9 mouse cellular contexts compared by ENCODE assay signal in the genomic region with DNA sequence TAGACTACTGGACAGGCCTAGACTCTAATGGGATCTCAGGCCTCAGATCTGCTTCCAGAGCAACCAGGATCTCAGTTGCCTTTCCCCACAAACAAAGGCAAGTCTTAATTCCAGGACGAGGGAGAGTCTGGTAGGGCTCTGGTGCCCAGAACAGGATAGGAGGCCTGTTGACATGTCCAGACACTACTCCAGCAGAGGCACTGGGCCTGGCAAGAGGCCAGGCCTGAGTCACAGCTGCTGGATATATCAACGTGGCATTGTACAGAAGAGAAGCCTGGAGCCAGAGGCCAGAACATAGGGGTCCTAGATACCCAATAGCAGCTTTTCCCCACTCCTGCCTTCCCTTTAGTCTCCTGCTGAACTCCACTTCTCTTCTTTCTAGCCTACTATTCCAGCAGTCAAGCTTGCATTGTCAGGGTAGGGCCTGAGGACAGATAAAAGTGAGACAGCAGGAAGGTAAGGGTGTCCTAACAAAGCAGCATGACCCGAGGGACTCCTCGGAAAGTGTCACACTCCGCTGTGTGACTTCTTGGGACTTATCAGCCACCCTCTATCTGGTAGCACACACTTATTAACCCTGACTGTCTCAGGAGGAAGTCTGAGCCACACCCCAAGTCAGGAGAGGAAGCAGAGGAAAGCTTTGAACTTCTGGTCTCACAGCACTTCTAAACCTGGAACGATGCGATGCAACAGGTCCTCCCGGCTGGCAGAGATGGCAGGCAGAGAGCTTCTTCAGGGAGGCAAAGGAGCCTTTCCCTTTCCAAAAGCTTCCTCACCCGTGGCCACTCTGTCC. TPM values are rescaled to one million over a fixed set of nuclear protein-coding genes. Genes with fewer than 3 reads are reported as not detected.
DNase-seq lines count a peak whose midpoint lies in the region; ATAC-seq and TF ChIP-seq lines count a peak whose summit lies in the region.
"Had no signal": no experiment of that assay in that cellular context is flagged by ENCODE, and none has a peak within 500 bp of the region (broad histone marks: within the 10 kb centered on the region; RNA-seq: fewer than 3 reads in every experiment).

No protein-coding gene starts in this region.

- H3K4me3 ChIP-seq in forebrain, postnatal 0 days (ENCODE audit: low read depth, low read length): no peak overlapping the region
- no peak overlapping the region for H3K4me3 ChIP-seq in forebrain, embryonic 11.5 days (ENCODE audit: low read depth, low read length)
- no peak overlapping the region for H3K4me3 ChIP-seq in C2C12 (ENCODE audit: insufficient read depth, poor library complexity, severe bottlenecking)
- no peak overlapping the region for H3K4me3 ChIP-seq in heart, embryonic 16.5 days (ENCODE audit: low read length)
- H3K4me3 ChIP-seq in limb, embryonic 15.5 days: no peak overlapping the region

- H3K27ac ChIP-seq in forebrain, postnatal 0 days (ENCODE audit: low read depth, low read length): no peak overlapping the region
- H3K27ac ChIP-seq in forebrain, embryonic 11.5 days (ENCODE audit: low read depth, low read length): no peak overlapping the region
- peak overlapping the region; percentile 97 for H3K27ac ChIP-seq in heart, embryonic 16.5 days (ENCODE audit: low read length)
- H3K27ac ChIP-seq in limb, embryonic 15.5 days: peak overlapping the region; percentile 95

- H3K9ac ChIP-seq in forebrain, postnatal 0 days: no peak overlapping the region
- no peak overlapping the region for H3K9ac ChIP-seq in forebrain, embryonic 11.5 days (ENCODE audit: low read length)
- H3K9ac ChIP-seq in heart, embryonic 16.5 days (ENCODE audit: low read length): peak overlapping the region; percentile 62
- peak overlapping the region; percentile 18; the same call in 1 of the 2 replicates for H3K9ac ChIP-seq in limb, embryonic 15.5 days

- peak overlapping the region; percentile 68 for H3ac ChIP-seq in C2C12 (ENCODE audit: control insufficient read depth, insufficient read length, low read depth)

- H3K4me1 ChIP-seq in forebrain, postnatal 0 days (ENCODE audit: insufficient read depth): peaks cover 12% of the 10 kb centered on the region
- peaks cover 9% of the 10 kb centered on the region for H3K4me1 ChIP-seq in forebrain, embryonic 11.5 days (replicated peaks; ENCODE audit: control insufficient read depth, insufficient read depth, low read length)
- peaks cover 63% of the 10 kb centered on the region for H3K4me1 ChIP-seq in heart, embryonic 16.5 days (ENCODE audit: control insufficient read depth, insufficient read depth, low read length)
- peaks cover 76% of the 10 kb centered on the region for H3K4me1 ChIP-seq in limb, embryonic 15.5 days

- peaks cover 90% of the 10 kb centered on the region for H3K79me2 ChIP-seq in C2C12 (ENCODE audit: control insufficient read depth, insufficient read depth)

- no peaks in the 10 kb centered on the region for H3K27me3 ChIP-seq in forebrain, postnatal 0 days (ENCODE audit: insufficient read depth, low read length)
- no peaks in the 10 kb centered on the region for H3K27me3 ChIP-seq in forebrain, embryonic 11.5 days (ENCODE audit: control insufficient read depth, insufficient read depth, low read length)
- H3K27me3 ChIP-seq in C2C12 (ENCODE audit: control insufficient read depth, insufficient read depth, insufficient read length): no peaks in the 10 kb centered on the region
- H3K27me3 ChIP-seq in heart, embryonic 16.5 days (ENCODE audit: control insufficient read depth, insufficient read depth, low read length): no peaks in the 10 kb centered on the region
- no peaks in the 10 kb centered on the region for H3K27me3 ChIP-seq in limb, embryonic 15.5 days

- ATAC-seq in forebrain, postnatal 0 days: peak; percentile 55
- ATAC-seq in forebrain, embryonic 11.5 days (replicated peaks; ENCODE audit: low FRiP score): no peak
- peak; percentile 12; the same call in 1 of the 2 replicates for ATAC-seq in common myeloid progenitor, adult 5-6 weeks (replicated peaks; ENCODE audit: low read depth, poor library complexity, severe bottlenecking)
- peak; percentile 41 for ATAC-seq in heart, embryonic 16.5 days (replicated peaks; ENCODE audit: extremely low read depth, insufficient read depth, low FRiP score)
- no peak for ATAC-seq in limb, embryonic 15.5 days (ENCODE audit: insufficient number of reproducible peaks, low FRiP score, low TSS enrichment, low read depth)

- no peak overlapping the region for H3K4me2 ChIP-seq in forebrain, postnatal 0 days (ENCODE audit: low read depth)
- no peak overlapping the region for H3K4me2 ChIP-seq in forebrain, embryonic 11.5 days (ENCODE audit: low read depth, low read length, severe bottlenecking)
- H3K4me2 ChIP-seq in heart, embryonic 16.5 days (ENCODE audit: low read depth, low read length): peak overlapping the region; percentile 23
- H3K4me2 ChIP-seq in limb, embryonic 15.5 days: peak overlapping the region; percentile 15; the same call in 1 of the 2 replicates

- no peaks in the 10 kb centered on the region for H3K9me3 ChIP-seq in forebrain, postnatal 0 days (ENCODE audit: low read length)
- H3K9me3 ChIP-seq in forebrain, embryonic 11.5 days (ENCODE audit: control insufficient read depth, low read length): no peaks in the 10 kb centered on the region
- no peaks in the 10 kb centered on the region for H3K9me3 ChIP-seq in heart, embryonic 16.5 days (replicated peaks; ENCODE audit: control insufficient read depth, low read length)
- H3K9me3 ChIP-seq in limb, embryonic 15.5 days: no peaks in the 10 kb centered on the region

- DNase-seq in forebrain, postnatal 0 days: no peak
- DNase-seq in forebrain, embryonic 11.5 days (ENCODE audit: low spot score): no peak
- peak; percentile 93 for DNase-seq in skeletal muscle tissue, adult 2 months (ENCODE audit: low read depth, low spot score)
- no peak for DNase-seq in thymus, postnatal 4 days

- no peak for TF ChIP-seq CTCF in forebrain, postnatal 0 days (IDR thresholded peaks at IDR 0.05; ENCODE audit: low read depth)
- no peak for TF ChIP-seq CTCF in C2C12 (IDR thresholded peaks at IDR 0.05; ENCODE audit: control insufficient read depth, insufficient read depth, insufficient read length)

- H3K79me3 ChIP-seq in C2C12 (ENCODE audit: low read depth): peaks cover 74% of the 10 kb centered on the region

- WGBS in forebrain, postnatal 0 days: 59% methylated on average over 9 of the region's 9 CpGs
- WGBS in forebrain, embryonic 11.5 days: 75% methylated on average over 9 of the region's 9 CpGs
- 25% methylated on average over 9 of the region's 9 CpGs for WGBS in heart, embryonic 16.5 days
- 46% methylated on average over 9 of the region's 9 CpGs for WGBS in limb, embryonic 15.5 days

- H3K36me3 ChIP-seq in forebrain, postnatal 0 days (ENCODE audit: insufficient read depth): no peaks in the 10 kb centered on the region
- H3K36me3 ChIP-seq in forebrain, embryonic 11.5 days (ENCODE audit: control insufficient read depth, insufficient read depth, low read length): no peaks in the 10 kb centered on the region
- peaks cover 74% of the 10 kb centered on the region for H3K36me3 ChIP-seq in C2C12 (ENCODE audit: control insufficient read depth, insufficient read depth)
- H3K36me3 ChIP-seq in heart, embryonic 16.5 days (ENCODE audit: control insufficient read depth, insufficient read depth): no peaks in the 10 kb centered on the region
- peaks cover 33% of the 10 kb centered on the region for H3K36me3 ChIP-seq in limb, embryonic 15.5 days

RNA-seq across cellular contexts. Expression of gene Lmna, which starts 14.7 kb away (rescaled TPM):
- total RNA-seq in forebrain, postnatal 0 days (2014; rRNA removed): 49.4 and 71.3 TPM in 2 replicates
- 51.4 and 52.9 TPM in 2 replicates for polyA plus RNA-seq in forebrain, postnatal 0 days (2015; fragmentation: Nextera tagmentation; extraction: Ambion mirVana)
- 19.4 and 20.4 TPM in 2 replicates for polyA plus RNA-seq in forebrain, embryonic 11.5 days (2014; fragmentation: Nextera tagmentation; extraction: Ambion mirVana)
- polyA plus RNA-seq in C2C12 (2012; fragmentation: generic; extraction: Trizol): 1,441 TPM
- total RNA-seq in common myeloid progenitor, adult 5-6 weeks (2017): 19.3 and 25.6 TPM in 2 replicates
- 127 and 129 TPM in 2 replicates for polyA plus RNA-seq in heart, embryonic 16.5 days (2015; fragmentation: Nextera tagmentation; extraction: Ambion mirVana)
- 635 and 751 TPM in 2 replicates for polyA plus RNA-seq in limb, embryonic 15.5 days (2015; fragmentation: Nextera tagmentation; extraction: Ambion mirVana)

RNA-seq across cellular contexts. Expression of gene Sema4a, which starts 34.0 kb away (rescaled TPM):
- 31.5 and 33.0 TPM in 2 replicates for total RNA-seq in forebrain, postnatal 0 days (2014; rRNA removed)
- polyA plus RNA-seq in forebrain, postnatal 0 days (2015; fragmentation: Nextera tagmentation; extraction: Ambion mirVana): 19.1 and 25.8 TPM in 2 replicates
- 9.3 and 10.3 TPM in 2 replicates for polyA plus RNA-seq in forebrain, embryonic 11.5 days (2014; fragmentation: Nextera tagmentation; extraction: Ambion mirVana)
- polyA plus RNA-seq in C2C12 (2012; fragmentation: generic; extraction: Trizol): 0.69 TPM
- 2.5 and 4.7 TPM in 2 replicates for total RNA-seq in common myeloid progenitor, adult 5-6 weeks (2017)
- polyA plus RNA-seq in heart, embryonic 16.5 days (2015; fragmentation: Nextera tagmentation; extraction: Ambion mirVana): 3.0 and 3.7 TPM in 2 replicates
- polyA plus RNA-seq in limb, embryonic 15.5 days (2015; fragmentation: Nextera tagmentation; extraction: Ambion mirVana): 23.1 and 24.5 TPM in 2 replicates

RNA-seq across cellular contexts. Expression of gene Mex3a, which starts 37.2 kb away (rescaled TPM):
- 64.5 and 71.9 TPM in 2 replicates for total RNA-seq in forebrain, postnatal 0 days (2014; rRNA removed)
- 16.2 and 20.5 TPM in 2 replicates for polyA plus RNA-seq in forebrain, postnatal 0 days (2015; fragmentation: Nextera tagmentation; extraction: Ambion mirVana)
- polyA plus RNA-seq in forebrain, embryonic 11.5 days (2014; fragmentation: Nextera tagmentation; extraction: Ambion mirVana): 44.4 and 46.2 TPM in 2 replicates
- polyA plus RNA-seq in C2C12 (2012; fragmentation: generic; extraction: Trizol): 14.9 TPM
- 7.2 and 9.6 TPM in 2 replicates for total RNA-seq in common myeloid progenitor, adult 5-6 weeks (2017)
- 5.3 and 5.7 TPM in 2 replicates for polyA plus RNA-seq in heart, embryonic 16.5 days (2015; fragmentation: Nextera tagmentation; extraction: Ambion mirVana)
- polyA plus RNA-seq in limb, embryonic 15.5 days (2015; fragmentation: Nextera tagmentation; extraction: Ambion mirVana): 17.6 and 21.0 TPM in 2 replicates

RNA-seq across cellular contexts. Expression of gene Rab25, which starts 53.1 kb away (rescaled TPM):
- total RNA-seq in forebrain, postnatal 0 days (2014; rRNA removed): not detected in 2 replicates
- 0.33 TPM in 1 of 2 replicates, not detected in the other for polyA plus RNA-seq in forebrain, postnatal 0 days (2015; fragmentation: Nextera tagmentation; extraction: Ambion mirVana)
- polyA plus RNA-seq in forebrain, embryonic 11.5 days (2014; fragmentation: Nextera tagmentation; extraction: Ambion mirVana): 0.43 and 1.1 TPM in 2 replicates
- polyA plus RNA-seq in C2C12 (2012; fragmentation: generic; extraction: Trizol): 0.07 TPM
- total RNA-seq in common myeloid progenitor, adult 5-6 weeks (2017): not detected in 2 replicates
- polyA plus RNA-seq in heart, embryonic 16.5 days (2015; fragmentation: Nextera tagmentation; extraction: Ambion mirVana): 2.2 and 5.2 TPM in 2 replicates
- polyA plus RNA-seq in limb, embryonic 15.5 days (2015; fragmentation: Nextera tagmentation; extraction: Ambion mirVana): 144 and 148 TPM in 2 replicates
- total RNA-seq: layer of hippocampus, postnatal 10 days had no signal

RNA-seq across cellular contexts. Expression of gene Lamtor2, which starts 57.8 kb away (rescaled TPM):
- 52.2 and 55.5 TPM in 2 replicates for total RNA-seq in forebrain, postnatal 0 days (2014; rRNA removed)
- polyA plus RNA-seq in forebrain, postnatal 0 days (2015; fragmentation: Nextera tagmentation; extraction: Ambion mirVana): 186 and 202 TPM in 2 replicates
- 89.3 and 96.0 TPM in 2 replicates for polyA plus RNA-seq in forebrain, embryonic 11.5 days (2014; fragmentation: Nextera tagmentation; extraction: Ambion mirVana)
- 136 TPM for polyA plus RNA-seq in C2C12 (2012; fragmentation: generic; extraction: Trizol)
- total RNA-seq in common myeloid progenitor, adult 5-6 weeks (2017): 47.2 and 56.0 TPM in 2 replicates
- 136 and 139 TPM in 2 replicates for polyA plus RNA-seq in heart, embryonic 16.5 days (2015; fragmentation: Nextera tagmentation; extraction: Ambion mirVana)
- polyA plus RNA-seq in limb, embryonic 15.5 days (2015; fragmentation: Nextera tagmentation; extraction: Ambion mirVana): 194 and 207 TPM in 2 replicates

Comparison
In these comparisons a context has a peak if more than half of its experiments do, and no peak if none do; other contexts are left out.
1. ATAC-seq: peak in forebrain, postnatal 0 days (single experiment), common myeloid progenitor, adult 5-6 weeks (single experiment) and heart, embryonic 16.5 days (single experiment); none in forebrain, embryonic 11.5 days (single experiment) and limb, embryonic 15.5 days (single experiment).
2. H3K27ac ChIP-seq: peak in heart, embryonic 16.5 days (single experiment) and limb, embryonic 15.5 days (single experiment); none in forebrain, postnatal 0 days (single experiment) and forebrain, embryonic 11.5 days (single experiment).
3. H3K4me2 ChIP-seq: peak in heart, embryonic 16.5 days (single experiment) and limb, embryonic 15.5 days (single experiment); none in forebrain, postnatal 0 days (single experiment) and forebrain, embryonic 11.5 days (single experiment).
4. H3K9ac ChIP-seq: peak in heart, embryonic 16.5 days (single experiment) and limb, embryonic 15.5 days (single experiment); none in forebrain, postnatal 0 days (single experiment) and forebrain, embryonic 11.5 days (single experiment).